Mouse (Mus musculus) T-helper 2 cell (primary cell): ENCODE data around the gene Gm49661.

Source experiments
- in situ Hi-C: fragments of 300-600 bp; cut with MboI, MseI; formaldehyde crosslinking; loops from one replicate; pipeline ENCODE4 v1.15.1; 2025; ENCODE audit warnings: high pct_unique_total_duplicates

Gm49661 gene

GRCm38 (mm10) chr8:84934860-84935259 is 34.4 kb downstream of the Gm49661 start:
- in situ Hi-C loops: no loop called here

GRCm38 (mm10) chr8:84933767-84934559 is 35.3 kb downstream of the Gm49661 start:
- in situ Hi-C loops: no loop called here

- in situ Hi-C loops: no loop called here
These were observed 38.7 kb downstream of the Gm49661 start for GRCm38 (mm10) chr8:84930582-84930981.

- in situ Hi-C loops: no loop called here
These were observed 40.6 kb downstream of the Gm49661 start for GRCm38 (mm10) chr8:84928456-84929306.

- in situ Hi-C loops: no loop called here
These were observed 41.7 kb downstream of the Gm49661 start for GRCm38 (mm10) chr8:84927513-84927912.

GRCm38 (mm10) chr8:84925557-84925956 is 43.7 kb downstream of the Gm49661 start:
- in situ Hi-C loops: no loop called here

GRCm38 (mm10) chr8:84921596-84921995 is 47.6 kb downstream of the Gm49661 start:
- in situ Hi-C loops: no loop called here

GRCm38 (mm10) chr8:84918646-84919045 is 50.6 kb downstream of the Gm49661 start:
- in situ Hi-C loops: no loop called here

GRCm38 (mm10) chr8:84917781-84918180 is 51.5 kb downstream of the Gm49661 start:
- in situ Hi-C loops: no loop called here
